Mouse (Mus musculus) lung, embryonic 14.5 days (tissue): Measurements from ENCODE around the gene Leng8. TPM values are rescaled to one million over a fixed set of nuclear protein-coding genes. Genes with fewer than 3 reads are reported as not detected.

Experiments used
- ATAC-seq: fragments of 200-750 bp; cut with Nextera tagmentation; 2 replicates; pipeline ENCODE4 v1.8.0; 2017; ENCODE audit warnings: mild to moderate bottlenecking, moderate TSS enrichment, moderate library complexity; ENCODE audit not compliant: insufficient read depth
- DNase-seq: peaks from one replicate; pipeline ENCODE4 v3.0.0-alpha.2; 2015
- H3K27ac ChIP-seq: fragments of 300-500 bp; sonication (generic); 2 replicates; pipeline ENCODE4 v1.5.1; 2014; ENCODE audit warnings: low read depth, mild to moderate bottlenecking, moderate library complexity
- H3K27me3 ChIP-seq: fragments of 300-500 bp; sonication (generic); 2 replicates; pipeline ENCODE4 v1.6.1; 2014; ENCODE audit warnings: low read length, control low read depth; ENCODE audit not compliant: insufficient read depth
- H3K36me3 ChIP-seq: fragments of 300-500 bp; sonication (generic); 2 replicates; pipeline ENCODE4 v1.6.1; 2014; ENCODE audit warnings: control low read depth; ENCODE audit not compliant: insufficient read depth
- H3K4me1 ChIP-seq: fragments of 300-500 bp; sonication (generic); 2 replicates; pipeline ENCODE4 v1.6.1; 2014; ENCODE audit warnings: antibody characterized with exemption, control low read depth; ENCODE audit not compliant: insufficient read depth
- H3K4me2 ChIP-seq: fragments of 300-500 bp; sonication (generic); 2 replicates; pipeline ENCODE4 v1.6.1; 2014; ENCODE audit warnings: mild to moderate bottlenecking
- H3K4me3 ChIP-seq: fragments of 300-500 bp; sonication (generic); 2 replicates; pipeline ENCODE4 v1.5.1; 2014; ENCODE audit warnings: low read depth, low read length
- H3K9ac ChIP-seq: fragments of 300-500 bp; sonication (generic); 2 replicates; pipeline ENCODE4 v1.6.1; 2014
- H3K9me3 ChIP-seq: fragments of 300-500 bp; sonication (generic); 2 replicates; pipeline ENCODE4 v1.6.1; 2016; ENCODE audit warnings: low read depth, low read length, control low read depth
- CTCF ChIP-seq: IDR thresholded peaks from 2 replicates; pipeline ENCODE4 v1.5.1; 2016; ENCODE audit warnings: antibody characterized with exemption, low read depth
- WGBS: fragments of 180-500 bp; shearing (Covaris S2); extraction: QIAGEN DNeasy Blood & Tissue Kit; methylation state at CpG from one replicate; pipeline ENCODE4 v1.1.7; 2014; 5-methylcytosine and 5-hydroxymethylcytosine counted together
- polyA plus RNA-seq: library from polyadenylated mRNA; unstranded; fragments of >200 nt; fragmentation: Nextera tagmentation; extraction: Ambion mirVana; gene quantifications from 2 replicates; pipeline ENCODE4 v1.2.1, GENCODE M21; 2014

Gene Leng8
- polyA plus RNA-seq, 1 experiment from 2014 or later, result 51.2 TPM

DNA sequence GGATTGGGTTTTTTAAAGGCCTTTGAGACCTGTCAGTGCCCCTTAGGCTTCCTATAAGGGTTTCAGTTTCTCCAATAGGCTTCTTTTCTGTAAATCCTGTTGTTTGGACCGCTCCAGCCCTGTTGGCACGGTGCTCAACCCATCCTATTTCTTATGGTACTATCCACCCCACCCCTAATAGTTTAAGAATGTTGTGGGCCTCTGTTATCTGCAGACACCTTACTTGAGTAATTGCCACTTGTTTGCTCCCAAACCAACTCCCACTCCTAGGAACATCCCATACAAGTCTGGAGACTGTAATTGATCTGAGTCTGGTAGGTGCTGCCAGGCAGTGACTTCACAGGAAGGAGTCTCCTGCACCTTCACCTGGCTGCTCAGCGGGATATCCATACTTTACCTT is 907 bp downstream of the Leng8 start:
- Histone ChIP-seq H3K4me1 (0 out of 2 replicates have a peak, but pooled peaks cover 5% of the 10 kb centered on the region), H3K4me3 (peak overlapping the region; percentile 80), H3K4me2 (peak overlapping the region; percentile 85), H3K36me3 (peaks cover 46% of the 10 kb centered on the region), H3K9ac (peak overlapping the region; percentile 77), H3K27me3 (no peaks in the 10 kb centered on the region), H3K27ac (no peak overlapping the region), H3K9me3 (no peaks in the 10 kb centered on the region)
- no peak for TF ChIP-seq CTCF
- 43% methylated on average over 3 of the region's 3 CpGs for WGBS
- DNase-seq, result no peak
- ATAC-seq, result no peak

DNA sequence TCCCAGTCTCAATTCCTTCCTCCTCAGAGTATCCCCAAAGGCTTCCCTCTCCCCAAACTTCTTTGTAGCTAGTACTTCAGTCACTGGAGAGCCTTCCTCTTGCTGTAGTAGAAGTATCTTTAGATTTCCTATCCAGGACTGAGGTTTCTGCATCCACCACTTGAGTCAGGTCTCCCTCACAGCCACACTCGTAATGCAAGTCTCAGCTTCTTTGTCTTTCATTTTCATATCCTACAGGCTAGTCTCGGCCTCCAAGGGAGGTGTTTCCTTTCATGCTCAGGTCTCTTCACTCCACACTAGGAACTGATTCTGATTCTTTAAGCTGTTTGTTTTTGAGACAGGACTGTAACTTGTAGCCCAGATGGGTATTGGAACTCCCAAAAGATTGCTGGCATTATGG is 1.3 kb downstream of the Leng8 start:
- TF ChIP-seq CTCF, result no peak
- no peaks in the 10 kb centered on the region for H3K27me3 ChIP-seq
- H3K4me1 ChIP-seq, result 0 out of 2 replicates have a peak, but pooled peaks cover 5% of the 10 kb centered on the region
- H3K27ac ChIP-seq, result no peak overlapping the region
- DNase-seq, result no peak
- 81% methylated on average over 2 of the region's 2 CpGs for WGBS
- peak overlapping the region; percentile 77 for H3K9ac ChIP-seq
- H3K4me2 ChIP-seq, result peak overlapping the region; percentile 85
- H3K36me3 ChIP-seq, result peaks cover 50% of the 10 kb centered on the region
- no peak for ATAC-seq
- H3K9me3 ChIP-seq, result no peaks in the 10 kb centered on the region
- H3K4me3 ChIP-seq, result peak overlapping the region; percentile 80

DNA sequence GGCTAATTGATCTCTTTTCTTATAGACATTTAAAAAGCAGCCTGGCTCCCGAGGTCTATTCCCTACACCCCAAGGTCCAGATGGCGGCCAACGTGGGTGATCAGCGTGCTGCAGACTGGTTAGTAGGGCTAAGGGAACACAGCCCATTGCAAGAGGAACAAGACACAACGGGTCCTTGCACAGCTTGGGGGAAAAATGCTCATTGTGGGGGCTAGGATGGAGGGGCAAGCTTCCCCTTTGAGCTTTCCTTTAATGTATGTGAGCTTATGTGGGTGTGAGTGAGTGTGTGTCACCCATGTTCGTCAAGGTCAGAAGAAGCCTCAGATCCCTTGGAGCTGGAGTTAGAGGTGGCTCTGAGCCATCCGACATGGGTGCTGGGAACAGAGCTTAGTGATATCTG is 1.8 kb downstream of the Leng8 start:
- Histone ChIP-seq H3K4me2 (no peak overlapping the region), H3K27me3 (no peaks in the 10 kb centered on the region), H3K4me1 (0 out of 2 replicates have a peak, but pooled peaks cover 5% of the 10 kb centered on the region), H3K36me3 (peaks cover 55% of the 10 kb centered on the region), H3K27ac (no peak overlapping the region), H3K4me3 (no peak overlapping the region), H3K9ac (no peak overlapping the region), H3K9me3 (no peaks in the 10 kb centered on the region)
- TF ChIP-seq CTCF, result no peak
- no peak for ATAC-seq
- no peak for DNase-seq
- WGBS, result 94% methylated on average over 7 of the region's 7 CpGs

DNA sequence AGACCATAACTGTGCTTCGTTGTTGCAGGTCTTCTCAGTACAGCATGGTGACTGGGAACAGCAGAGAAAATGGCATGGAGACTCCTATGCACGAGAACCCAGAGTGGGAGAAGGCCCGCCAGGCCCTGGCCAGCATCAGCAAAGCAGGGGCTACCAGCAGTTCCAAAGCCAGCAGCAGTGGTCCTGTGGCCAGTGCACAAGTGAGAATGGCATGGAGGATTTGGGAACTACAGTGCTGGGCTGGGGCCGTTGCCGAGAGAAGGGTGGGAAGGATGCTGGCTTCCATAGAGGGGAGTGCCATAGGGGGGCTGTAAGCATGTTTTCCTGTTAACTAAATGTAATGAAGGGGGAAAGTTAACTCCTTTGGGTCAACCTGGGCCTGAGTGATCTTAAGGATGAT is 2.6 kb downstream of the Leng8 start:
- Histone ChIP-seq H3K4me3 (no peak overlapping the region), H3K9me3 (no peaks in the 10 kb centered on the region), H3K9ac (no peak overlapping the region), H3K4me1 (0 out of 2 replicates have a peak, but pooled peaks cover 5% of the 10 kb centered on the region), H3K4me2 (no peak overlapping the region), H3K27ac (no peak overlapping the region), H3K36me3 (peaks cover 62% of the 10 kb centered on the region), H3K27me3 (no peaks in the 10 kb centered on the region)
- DNase-seq (no peak), ATAC-seq (no peak)
- TF ChIP-seq CTCF, result no peak
- 90% methylated on average over 5 of the region's 5 CpGs for WGBS

GRCm38 (mm10) chr7:4141648-4142325 is 4.9 kb downstream of the Leng8 start:
- Histone ChIP-seq H3K36me3 (peaks cover 86% of the 10 kb centered on the region), H3K9me3 (no peaks in the 10 kb centered on the region), H3K4me3 (no peak overlapping the region), H3K4me2 (no peak overlapping the region), H3K9ac (no peak overlapping the region), H3K4me1 (0 out of 2 replicates have a peak, but pooled peaks cover 5% of the 10 kb centered on the region), H3K27ac (no peak overlapping the region), H3K27me3 (no peaks in the 10 kb centered on the region)
- ATAC-seq (no peak), DNase-seq (no peak)
- WGBS, result 93% methylated on average over 6 of the region's 6 CpGs
- no peak for TF ChIP-seq CTCF

DNA sequence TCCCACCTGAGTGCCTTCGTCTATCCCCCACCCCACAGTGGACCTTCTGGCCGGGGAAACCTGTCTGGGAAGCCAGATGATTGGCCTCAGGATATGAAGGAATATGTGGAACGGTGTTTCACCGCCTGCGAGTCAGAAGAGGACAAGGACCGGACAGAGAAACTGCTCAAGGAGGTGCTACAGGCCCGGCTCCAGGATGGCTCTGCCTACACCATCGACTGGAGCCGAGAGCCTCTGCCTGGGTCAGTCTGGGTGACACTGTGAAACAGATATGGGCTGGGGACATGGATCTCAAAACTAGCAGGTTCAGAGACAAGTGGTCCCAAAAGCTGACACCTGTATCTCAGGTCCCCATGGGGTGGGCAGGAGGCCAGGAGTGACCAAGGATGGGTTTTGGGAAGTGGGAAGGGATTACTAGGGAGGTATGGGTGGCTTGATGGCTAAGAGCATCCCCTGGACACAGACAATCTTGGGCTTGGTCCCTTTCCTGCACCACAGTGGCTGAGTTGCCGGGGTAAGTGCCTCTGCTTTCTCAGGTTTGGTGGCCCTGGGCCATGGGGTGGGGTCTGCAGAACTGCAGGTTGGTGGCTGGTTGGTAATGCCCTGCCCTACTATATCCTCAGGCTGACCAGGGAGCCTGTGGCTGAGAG is 6.1 kb downstream of the Leng8 start:
- H3K4me2 ChIP-seq, result no peak overlapping the region
- TF ChIP-seq CTCF, result no peak
- peaks cover 97% of the 10 kb centered on the region for H3K36me3 ChIP-seq
- H3K4me1 ChIP-seq, result 0 out of 2 replicates have a peak, but pooled peaks cover 2% of the 10 kb centered on the region
- ATAC-seq, result no peak
- no peak for DNase-seq
- H3K9me3 ChIP-seq, result no peaks in the 10 kb centered on the region
- 91% methylated on average over 10 of the region's 10 CpGs for WGBS
- H3K27me3 ChIP-seq, result no peaks in the 10 kb centered on the region
- H3K4me3 ChIP-seq, result no peak overlapping the region
- H3K27ac ChIP-seq, result no peak overlapping the region
- no peak overlapping the region for H3K9ac ChIP-seq

DNA sequence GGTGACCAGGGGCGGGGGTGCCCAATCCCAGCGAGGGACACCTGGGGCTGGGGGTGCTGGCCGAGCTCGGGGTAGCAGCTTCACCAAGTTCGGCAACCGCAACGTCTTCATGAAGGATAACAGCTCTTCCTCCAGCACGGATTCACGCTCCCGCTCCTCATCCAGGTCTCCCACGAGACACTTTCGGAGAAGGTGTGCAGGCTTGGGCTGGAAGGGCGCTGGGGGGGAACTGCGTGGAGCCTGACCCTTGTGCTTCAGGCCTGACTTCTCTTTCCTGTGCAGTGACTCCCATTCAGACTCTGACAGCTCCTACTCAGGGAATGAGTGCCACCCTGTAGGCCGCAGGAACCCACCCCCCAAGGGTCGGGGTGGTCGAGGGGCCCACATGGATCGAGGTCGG is 6.7 kb downstream of the Leng8 start:
- H3K9ac ChIP-seq, result no peak overlapping the region
- H3K4me2 ChIP-seq, result no peak overlapping the region
- DNase-seq (no peak), ATAC-seq (no peak)
- peaks cover 99% of the 10 kb centered on the region for H3K36me3 ChIP-seq
- no peak overlapping the region for H3K4me3 ChIP-seq
- H3K27me3 ChIP-seq, result no peaks in the 10 kb centered on the region
- no peak overlapping the region for H3K27ac ChIP-seq
- TF ChIP-seq CTCF, result no peak
- H3K9me3 ChIP-seq, result no peaks in the 10 kb centered on the region
- H3K4me1 ChIP-seq, result no peaks in the 10 kb centered on the region
- WGBS, result 94% methylated on average over 19 of the region's 19 CpGs
